Mouse (Mus musculus) layer of hippocampus, postnatal 14 days (tissue): Measurements from ENCODE around the gene Gm3045. TPM values are rescaled to one million over a fixed set of nuclear protein-coding genes. Genes with fewer than 3 reads are reported as not detected.

Experiments used
- DNase-seq, 2 experiments: peaks; one replicate each; pipeline ENCODE4 v3.0.0; 2021 to 2022; ENCODE audit warnings: low spot score in 2 of 2, mixed read lengths in 1 of 2
- total RNA-seq, 2 experiments: library from RNA; stranded (reverse); gene quantifications; 2 replicates each; pipeline ENCODE4 v1.2.3; 2021

Gm3045 gene
- total RNA-seq, 2 experiments from 2014 or later: not detected

DNA sequence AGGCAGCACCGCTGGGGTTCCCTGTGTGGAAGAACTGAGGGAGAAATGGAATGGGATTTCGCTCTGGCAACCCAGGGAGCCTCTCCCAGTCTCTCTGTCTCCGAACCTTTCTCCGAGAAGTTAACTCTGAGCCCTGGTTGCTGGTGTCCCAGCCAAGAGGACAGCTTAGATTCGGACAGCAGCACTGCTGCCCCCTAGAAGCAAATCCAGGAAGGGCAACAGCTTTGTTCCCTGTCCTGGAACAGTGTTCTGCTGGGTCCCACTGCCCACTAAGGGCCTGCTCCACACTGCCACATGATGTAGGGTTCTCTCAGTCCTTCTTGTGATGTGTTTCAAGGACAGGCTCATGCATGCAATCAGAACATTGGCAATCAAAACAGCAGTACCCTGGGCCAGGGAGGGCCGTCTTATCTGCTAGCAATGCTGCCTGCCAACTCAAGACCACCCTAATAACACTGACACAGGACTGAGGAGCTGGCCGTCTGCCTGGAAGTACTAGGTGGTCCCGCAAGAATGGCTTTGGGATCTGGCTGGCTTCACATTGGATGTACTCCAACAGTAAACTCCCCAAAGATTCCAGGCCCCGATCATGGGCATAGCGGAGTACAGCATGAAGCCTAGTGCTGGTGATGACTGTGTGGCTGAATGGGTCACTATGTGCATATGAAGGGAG, 9.4 kb downstream of the Gm3045 start:
- no peak for DNase-seq

- no peak for DNase-seq
These were observed 12.0 kb downstream of the Gm3045 start, which contains the start of gene Slc25a48 for GRCm38 (mm10) chr13:56438211-56439075. TSS of gene Slc25a48 (plus strand) at chr13:56438355.

DNA sequence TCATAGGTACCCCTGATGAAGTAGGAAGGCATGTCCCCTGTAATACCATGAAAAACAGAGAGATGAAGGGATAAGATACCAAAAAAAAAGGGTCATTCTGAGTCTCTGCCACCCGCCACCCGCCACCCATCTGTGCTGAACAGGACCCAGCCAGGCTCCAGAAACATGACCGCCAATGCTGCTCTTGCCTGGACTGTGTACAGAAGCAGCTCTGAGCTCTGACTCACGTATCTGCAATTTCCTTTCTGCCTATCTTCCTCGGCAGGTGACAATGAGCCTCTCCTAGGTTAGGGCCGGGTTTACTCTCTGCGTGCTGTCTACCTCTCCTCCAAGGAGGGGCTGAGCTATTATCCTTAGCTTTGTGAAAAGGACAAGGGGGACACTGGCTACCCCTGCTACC, 17.0 kb downstream of the Gm3045 start:
- DNase-seq: no peak

DNA sequence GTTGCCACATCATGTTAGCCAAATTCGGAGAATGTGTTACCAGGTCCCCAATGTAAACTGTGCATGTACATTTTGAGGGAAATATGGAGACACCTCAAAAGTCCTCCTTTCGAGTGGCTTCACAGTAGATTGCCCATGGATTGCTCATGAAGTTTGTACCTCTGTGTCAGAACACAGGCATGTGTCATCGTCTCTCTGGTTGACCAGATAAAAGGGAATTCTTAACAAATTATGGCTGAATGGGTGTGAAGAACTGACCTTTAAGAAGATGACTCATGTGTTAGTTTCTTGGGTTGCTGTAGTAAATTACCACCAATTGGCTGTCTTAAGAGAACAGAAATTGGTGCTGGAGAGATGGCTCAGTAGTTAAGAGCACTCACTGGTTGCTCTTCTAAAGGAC, 17.7 kb downstream of the Gm3045 start:
- no peak for DNase-seq

GRCm38 (mm10) chr13:56444996-56445395, 18.6 kb downstream of the Gm3045 start:
- no peak for DNase-seq

GRCm38 (mm10) chr13:56449239-56450030, 23.0 kb downstream of the Gm3045 start:
- peak in 1 of 2 experiments; percentile 41 for DNase-seq

GRCm38 (mm10) chr13:56450035-56450434, 23.6 kb downstream of the Gm3045 start:
- no peak for DNase-seq

DNA sequence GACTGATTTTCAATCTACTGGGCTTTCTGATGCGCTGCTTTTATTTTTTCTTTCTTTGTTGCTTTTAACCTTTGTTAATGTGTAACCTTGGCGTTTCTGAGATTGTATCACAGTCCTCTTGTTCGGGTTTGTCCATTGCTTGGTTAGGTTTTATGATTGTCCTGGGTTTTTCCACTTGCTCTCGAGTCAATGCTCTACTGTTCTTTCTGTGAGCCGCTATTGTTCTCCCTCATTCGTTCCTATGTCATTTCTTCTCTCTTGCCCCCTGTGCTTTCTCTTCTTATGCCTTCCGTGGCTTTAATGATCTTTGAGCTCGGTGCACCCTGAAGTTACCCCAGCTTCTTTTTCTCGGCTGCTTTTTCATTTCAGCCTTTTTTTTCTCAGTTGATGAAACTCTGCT, 31.6 kb downstream of the Gm3045 start:
- no peak for DNase-seq

- DNase-seq: no peak
These were observed 35.1 kb downstream of the Gm3045 start for GRCm38 (mm10) chr13:56461460-56461859.

DNA sequence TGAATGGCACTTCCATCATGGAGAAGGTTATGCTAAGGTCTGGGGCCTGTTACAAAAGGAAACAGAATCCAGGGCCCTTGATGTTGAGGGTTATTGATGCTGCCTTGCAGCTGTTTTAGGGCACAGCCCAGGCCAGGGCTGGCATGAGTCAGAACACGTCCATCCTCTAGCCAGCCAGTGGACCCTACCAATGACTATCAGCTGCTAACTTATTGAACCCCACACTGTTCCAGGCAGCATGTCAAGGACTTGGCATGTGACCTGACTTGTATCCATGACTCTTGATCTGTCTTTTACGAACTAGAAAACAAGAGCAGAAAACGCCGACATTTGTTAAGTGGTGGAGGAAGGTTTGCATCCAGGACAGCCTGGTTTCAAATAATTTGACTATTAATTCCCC, 36.4 kb downstream of the Gm3045 start:
- DNase-seq: no peak

DNA sequence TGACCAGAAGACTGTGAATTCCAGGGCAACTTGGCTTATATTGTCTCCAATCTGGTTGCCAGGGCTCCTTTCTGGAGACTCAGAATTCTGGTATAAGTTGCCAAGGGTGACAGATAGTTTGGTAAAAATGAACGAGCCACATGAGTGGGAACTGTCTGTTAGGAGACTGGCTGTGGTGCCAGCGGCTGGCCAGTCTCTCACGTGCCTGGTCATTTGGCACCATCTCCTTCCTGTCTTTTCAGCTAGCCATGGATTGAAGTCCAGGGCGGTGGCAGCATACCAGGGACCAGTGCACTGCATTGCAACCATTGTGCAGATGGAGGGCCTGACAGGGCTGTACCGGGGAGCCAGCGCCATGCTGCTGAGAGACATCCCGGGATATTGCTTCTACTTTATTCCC, 36.9 kb downstream of the Gm3045 start:
- peak in 1 of 2 experiments; percentile 19 for DNase-seq

DNA sequence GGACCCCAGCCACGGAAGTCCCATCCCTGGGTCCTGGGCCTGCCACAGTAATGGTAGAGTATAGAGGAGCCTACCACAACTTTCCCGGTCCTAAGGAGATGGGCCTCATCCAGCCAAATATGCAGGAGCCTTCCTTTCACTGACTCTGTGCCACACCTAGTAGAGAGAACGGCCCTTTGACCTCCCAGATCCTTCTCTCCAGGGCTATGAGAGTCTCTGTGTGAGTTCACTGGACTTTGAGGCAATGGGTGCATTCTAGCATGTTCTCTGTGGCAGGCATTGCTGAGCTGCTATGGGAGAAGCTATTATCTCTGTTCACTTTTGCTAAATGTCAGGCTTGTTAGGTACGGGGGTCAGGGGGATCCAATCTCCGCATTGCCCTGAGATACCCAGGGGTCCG, 37.4 kb downstream of the Gm3045 start:
- DNase-seq: no peak

- no peak for DNase-seq
These were observed 41.4 kb downstream of the Gm3045 start for GRCm38 (mm10) chr13:56467786-56468185.

GRCm38 (mm10) chr13:56468536-56468935, 42.1 kb downstream of the Gm3045 start:
- no peak for DNase-seq

GRCm38 (mm10) chr13:56471211-56471610, 44.8 kb downstream of the Gm3045 start:
- DNase-seq: no peak

DNA sequence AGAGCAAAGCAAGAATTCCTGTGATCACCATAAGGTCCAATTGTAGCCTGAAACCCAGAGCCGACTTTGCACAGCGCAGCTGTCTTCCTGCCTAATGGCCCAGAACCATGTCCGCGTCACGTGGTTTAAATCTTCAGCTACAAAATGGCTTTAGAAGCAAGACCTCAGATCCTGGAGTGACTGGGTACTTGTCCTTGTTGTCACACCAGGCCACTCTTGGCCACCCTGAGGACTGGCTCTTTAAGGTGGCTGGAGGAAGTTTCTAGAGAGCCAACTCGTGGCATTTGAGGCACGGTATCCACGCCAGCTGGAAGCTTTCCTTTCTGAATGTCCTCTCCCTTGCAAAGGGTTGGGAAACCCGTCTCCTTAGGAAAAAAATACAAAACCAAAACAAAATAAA, 45.6 kb downstream of the Gm3045 start:
- DNase-seq: peak in 1 of 2 experiments; percentile 38

- no peak for DNase-seq
These were observed 46.3 kb downstream of the Gm3045 start for GRCm38 (mm10) chr13:56472661-56473060.

DNA sequence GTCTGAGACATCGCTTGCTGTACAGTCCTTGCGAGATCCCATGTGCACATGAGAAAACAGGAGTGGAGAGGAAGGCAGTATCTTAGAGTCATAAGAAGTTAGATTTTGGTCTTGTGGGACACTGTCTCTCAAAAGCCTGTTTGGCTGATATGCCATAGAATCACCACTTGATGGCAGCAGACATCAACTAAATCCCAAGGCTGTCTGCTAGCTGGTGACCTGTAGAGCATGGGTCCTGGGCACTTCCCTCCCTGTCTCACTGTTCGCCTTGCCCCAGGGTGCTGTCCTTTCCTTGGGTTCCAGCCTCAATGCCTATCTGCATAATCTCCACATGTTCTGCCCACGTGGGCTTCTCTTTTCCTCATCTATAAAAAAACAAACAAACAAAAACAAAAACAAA, 49.0 kb downstream of the Gm3045 start:
- peak; percentile 35 to 65 for DNase-seq

- DNase-seq: no peak
These were observed 50.4 kb downstream of the Gm3045 start for GRCm38 (mm10) chr13:56476790-56477189.

DNA sequence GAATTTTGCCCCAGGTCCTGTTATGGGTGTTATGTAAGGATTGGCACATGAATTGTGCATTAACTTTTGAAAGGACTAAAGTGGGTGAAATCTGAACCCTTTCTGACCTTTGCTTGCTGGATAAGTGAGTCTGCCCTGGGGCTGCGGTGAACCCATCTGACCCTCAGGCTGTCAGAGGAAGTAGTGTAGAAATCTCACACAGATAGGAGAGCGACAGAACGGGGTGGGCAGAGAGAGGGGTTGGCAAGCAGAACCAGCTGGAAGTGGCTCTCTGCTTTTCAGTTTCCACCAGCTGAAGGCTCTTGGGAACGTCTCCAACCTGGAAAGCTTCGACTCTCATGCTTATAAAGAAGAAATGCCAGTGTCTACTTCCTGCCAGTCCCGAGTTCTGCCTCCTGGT, 50.9 kb downstream of the Gm3045 start:
- DNase-seq: peak; percentile 42 to 84

- DNase-seq: no peak
These were observed 51.6 kb downstream of the Gm3045 start for GRCm38 (mm10) chr13:56478027-56478426.

- DNase-seq: no peak
These were observed 55.8 kb downstream of the Gm3045 start, which contains the start of gene Il9 for GRCm38 (mm10) chr13:56482146-56482545. TSS of gene Il9 (minus strand) at chr13:56482246.
